Mouse (Mus musculus): ENCODE data around the gene Olfml3.

Gene Olfml3

DNA sequence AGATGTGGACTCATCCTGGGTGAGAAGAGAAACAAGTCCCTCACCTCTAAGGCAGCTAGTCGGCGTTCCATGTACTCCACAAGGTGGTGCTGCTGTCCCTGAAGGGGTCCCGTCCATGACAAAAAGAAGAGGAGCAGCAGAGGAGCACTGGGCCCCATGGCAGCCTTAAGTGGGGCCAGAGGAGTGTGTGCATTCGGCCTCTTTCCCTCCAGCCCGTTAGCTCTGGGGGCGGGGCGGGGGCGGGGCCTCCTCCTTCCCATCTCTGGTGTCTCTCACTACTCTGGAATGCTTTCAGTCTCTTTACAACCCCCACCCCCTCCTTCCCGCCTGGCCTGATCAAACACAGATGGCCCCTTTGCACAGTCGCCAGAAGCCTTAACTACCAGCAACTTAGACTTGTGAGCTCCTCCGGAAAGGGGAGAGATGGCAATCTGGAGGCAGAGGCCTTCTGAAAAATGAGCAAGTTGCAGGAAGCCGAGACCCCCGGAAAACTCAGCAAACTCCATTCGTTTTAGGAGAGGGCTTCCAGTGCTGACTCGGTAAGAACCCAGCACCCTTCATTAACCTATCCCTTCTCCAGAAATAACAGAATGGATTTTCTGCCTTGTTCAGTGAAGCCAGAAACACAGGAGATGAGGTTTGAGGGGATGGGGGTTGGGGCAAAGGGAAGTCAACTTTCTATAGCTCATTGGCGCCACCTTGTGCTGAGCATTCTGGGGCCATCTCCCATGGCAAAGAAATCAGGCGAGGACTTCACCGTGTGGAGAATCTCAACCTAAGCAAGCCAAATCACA, at the start of gene Olfml3:
Gene Olfml3, minus strand, starts transcription at position 224 of the 794 bp plus-strand sequence.
- peak; percentile 96 to 99 for DNase-seq

DNA sequence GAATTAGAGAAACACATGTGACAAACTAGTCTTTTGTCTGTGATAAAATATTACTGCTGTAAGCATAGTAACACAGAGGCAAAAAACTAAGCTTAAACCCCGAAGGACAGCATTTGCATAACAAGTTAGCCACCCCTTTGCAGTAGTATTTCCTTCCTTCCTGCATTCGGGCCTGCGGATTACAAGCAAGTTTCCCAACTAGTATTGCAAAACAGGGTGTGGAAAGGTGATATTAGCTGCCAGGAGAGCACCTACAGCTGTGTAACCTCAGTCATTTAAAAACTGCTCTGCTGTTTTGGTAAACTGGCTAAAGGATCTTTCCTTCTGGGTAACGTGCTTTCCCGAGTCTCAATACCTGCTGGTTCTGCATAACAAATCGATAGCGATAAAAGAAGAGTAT, 49.4 kb upstream of the Olfml3 start:
- DNase-seq, result no peak

DNA sequence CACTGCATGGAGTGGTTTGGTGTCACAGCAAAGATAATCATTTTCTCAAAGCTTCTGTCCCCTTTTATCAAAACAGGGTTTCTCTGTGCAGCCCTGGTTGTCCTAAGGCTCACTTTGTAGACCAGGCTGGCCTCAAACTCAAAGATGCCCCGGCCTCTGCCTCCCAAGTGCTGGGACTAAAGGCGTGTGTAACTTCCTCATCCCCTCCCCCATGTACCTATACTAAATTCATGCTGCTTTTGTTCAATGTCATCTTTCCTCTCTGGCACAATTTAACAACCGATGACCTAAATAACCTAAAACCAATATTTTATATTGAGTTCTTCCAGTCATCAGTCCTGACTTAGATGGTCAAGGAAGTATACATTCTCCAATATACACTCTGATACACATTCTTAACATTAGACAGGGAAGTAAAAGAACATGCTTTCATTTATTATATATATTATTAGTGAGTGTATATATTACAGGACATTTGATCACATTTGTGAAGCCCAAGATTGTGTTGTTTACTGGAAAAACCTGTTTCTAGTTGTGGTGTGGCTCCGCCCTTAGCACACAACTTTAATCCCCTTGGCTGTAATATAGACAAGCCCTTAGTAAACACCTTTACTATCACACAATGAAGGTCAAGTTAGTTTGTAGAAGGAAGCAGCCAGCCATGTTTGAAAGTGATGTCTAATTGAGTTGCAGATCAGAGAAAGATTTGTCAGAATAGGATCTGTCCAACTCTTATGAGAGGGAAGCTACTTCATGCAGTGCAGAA, 45.2 kb upstream of the Olfml3 start:
- no peak for DNase-seq

DNA sequence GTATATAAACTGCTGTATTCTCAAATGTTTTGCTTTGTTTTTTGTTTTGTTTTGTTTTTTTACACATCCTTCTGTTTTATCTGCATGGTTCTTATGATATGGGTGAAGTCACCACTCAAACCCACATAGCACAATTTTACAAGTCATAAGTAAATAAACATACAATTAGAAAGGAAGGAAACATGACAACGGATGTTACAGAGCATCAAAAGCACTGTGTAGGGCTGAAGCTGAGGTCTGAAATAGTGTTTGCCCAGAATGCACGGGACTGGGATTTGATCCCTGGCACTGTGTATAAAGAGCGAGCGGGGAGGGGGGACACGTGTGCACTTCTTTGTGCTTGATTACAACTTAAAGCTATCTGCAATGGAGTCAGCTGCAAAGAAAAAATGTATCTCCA, 43.0 kb upstream of the Olfml3 start:
- DNase-seq, result no peak

DNA sequence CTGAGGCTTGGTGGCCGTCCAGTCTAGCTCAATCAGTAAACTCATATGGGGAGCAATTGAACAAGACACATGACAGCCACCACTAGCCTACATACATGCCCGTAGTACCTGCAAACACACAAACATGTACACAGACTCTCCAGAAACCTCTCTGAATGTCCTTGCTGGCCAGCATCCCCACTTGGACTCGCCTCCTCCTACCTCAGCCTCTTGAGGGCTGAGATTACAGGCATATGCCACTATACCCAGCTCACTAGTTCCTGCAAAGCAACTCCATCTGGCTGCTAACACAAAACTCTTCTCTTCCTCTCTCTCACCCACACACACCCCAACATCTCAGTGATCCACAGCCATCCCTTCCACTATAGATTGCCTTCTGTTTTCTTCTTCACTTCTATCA, 42.5 kb upstream of the Olfml3 start:
- DNase-seq, result peak in 1 of 2 experiments; percentile 24

DNA sequence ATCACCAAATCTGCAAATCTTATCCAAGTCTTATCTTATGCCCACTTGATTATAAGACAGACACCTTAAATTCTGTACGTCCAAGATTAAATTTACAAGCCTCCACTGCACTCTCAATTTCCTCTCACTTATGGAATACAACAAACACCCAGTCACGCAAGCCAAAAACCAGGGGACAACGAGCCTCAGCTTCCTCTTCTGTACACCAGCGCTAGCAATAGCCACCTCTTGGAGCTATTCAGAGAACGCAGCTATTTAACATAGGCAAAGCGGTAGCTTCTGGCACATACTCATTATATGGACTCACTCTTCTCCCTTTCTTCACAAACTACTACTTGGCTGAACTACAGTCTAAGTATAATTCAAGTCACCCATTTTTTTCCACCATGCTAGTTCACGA, 41.4 kb upstream of the Olfml3 start:
- DNase-seq, result no peak

DNA sequence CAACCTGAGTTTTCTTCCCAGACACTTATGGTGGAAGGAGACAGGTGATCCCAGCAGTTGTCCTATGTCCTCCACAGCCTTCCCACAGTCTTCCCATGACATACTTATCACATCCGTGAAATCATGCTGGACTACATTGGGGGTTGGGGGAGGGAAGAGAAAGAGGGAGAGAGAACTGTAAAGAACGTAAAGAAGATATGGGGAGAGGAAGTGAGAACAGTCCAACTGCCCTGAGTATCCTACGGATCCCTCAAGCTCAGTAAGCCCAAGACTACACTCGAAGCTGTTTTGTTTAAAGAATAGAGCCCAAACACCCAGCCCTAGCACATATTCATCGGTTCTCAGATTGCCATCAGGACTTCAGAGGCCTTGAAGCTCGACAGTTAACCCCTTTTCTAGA, 40.9 kb upstream of the Olfml3 start:
- DNase-seq, result no peak

DNA sequence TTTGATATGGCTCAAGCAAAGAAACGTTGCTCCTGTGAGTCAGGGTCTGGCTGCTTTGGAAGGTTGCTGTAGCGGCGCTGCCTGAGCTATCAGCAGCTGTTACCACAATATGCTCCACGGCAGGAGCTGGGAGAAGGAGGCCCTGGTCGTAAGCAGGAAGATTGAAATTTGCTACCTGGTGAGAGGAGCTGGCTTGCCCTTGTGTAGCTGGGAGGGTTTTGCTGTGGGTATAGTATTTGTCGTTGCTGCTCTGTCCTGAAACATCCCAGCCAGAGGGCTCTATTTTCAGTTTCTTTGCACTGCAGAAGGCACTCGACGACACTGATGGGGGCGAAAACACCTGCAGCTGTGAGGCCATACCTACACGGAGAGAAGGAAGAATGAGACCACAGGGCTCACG, 40.1 kb upstream of the Olfml3 start:
- DNase-seq, result peak; percentile 58 to 64

DNA sequence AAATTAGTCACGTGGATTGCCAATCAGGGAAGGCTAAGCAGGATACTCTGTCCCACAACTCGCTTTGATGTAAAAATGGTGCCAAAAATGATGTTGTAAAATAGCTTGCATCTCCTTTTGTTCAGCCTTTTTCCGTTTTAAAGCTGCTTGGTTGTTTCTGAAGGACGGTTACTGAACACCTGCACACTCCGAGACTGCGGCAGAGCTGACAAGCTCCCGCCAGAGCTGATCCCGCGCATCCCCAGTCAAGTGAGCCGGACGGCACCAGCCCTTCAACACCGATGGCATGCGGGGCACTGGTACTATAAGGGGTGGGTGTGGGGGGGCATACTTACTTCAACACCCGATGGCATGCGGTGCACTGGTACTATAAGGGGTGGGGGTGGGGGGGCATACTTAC, 36.2 kb upstream of the Olfml3 start:
- no peak for DNase-seq

DNA sequence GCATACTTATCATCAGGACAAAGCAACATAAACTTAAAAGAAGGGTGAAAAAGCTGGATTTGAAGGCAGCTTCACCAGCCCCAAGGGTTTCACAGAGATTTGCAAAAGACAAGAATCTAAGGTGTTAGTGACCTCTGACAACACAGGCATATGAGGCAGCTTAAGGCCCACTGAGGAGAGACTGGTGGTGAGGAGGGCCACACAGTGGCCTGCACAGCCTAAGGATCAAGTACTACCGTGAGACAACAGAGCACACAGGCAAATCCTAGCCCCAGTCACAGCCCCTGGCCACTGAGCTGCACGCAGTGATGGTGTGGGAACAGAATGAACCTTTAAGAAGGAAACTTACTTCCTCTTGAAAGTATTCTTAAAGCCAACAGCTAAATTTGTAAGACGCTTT, 35.7 kb upstream of the Olfml3 start:
- no peak for DNase-seq

DNA sequence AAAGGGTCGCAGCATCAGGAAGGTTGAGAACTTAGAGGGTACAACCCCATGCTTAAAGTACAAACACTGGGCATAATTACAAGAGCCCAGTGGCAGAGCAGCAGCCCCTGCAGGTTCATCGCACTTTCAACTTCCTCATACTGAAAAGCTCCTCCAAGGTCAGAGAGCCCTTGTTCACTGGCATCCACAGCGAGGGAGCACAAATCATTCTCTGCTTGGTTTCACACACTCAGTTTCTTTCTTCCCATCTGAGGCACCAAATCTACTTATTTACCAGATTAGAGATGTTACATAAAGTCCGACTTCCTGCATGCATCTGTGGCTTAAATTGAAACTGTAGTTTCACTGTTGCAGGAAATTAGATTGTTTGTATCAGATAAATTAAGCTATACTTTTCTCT, 35.0 kb upstream of the Olfml3 start:
- no peak for DNase-seq

DNA sequence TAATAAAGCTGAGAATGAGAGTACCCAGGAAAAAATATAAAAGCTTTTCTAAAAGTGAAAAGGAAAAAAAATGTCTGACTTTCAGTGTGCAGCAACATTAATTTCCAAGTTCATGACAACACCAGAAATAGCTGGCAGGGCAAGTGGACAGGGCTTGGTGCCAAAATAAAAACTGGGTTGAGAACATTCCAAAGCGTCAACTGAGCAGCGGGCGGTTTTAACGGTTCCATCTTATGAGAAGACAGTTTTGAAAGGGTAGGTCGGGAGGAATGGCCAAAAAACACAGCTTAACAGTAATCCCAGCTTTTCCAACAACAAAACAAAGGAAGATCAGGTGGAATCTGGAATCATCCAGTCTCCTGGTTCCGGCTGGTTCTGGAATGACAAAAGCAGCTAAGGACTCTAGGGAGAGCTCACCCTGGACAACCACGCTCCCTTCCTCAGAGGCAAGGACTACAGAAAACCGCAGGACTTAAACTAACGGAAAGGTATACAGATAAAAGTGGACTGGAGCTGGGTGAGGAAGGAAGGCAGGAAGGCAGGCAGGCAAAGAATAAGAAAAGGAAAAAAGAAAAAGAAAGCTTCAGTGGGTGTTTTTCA, 33.8 kb upstream of the Olfml3 start:
- peak; percentile 78 to 86 for DNase-seq

DNA sequence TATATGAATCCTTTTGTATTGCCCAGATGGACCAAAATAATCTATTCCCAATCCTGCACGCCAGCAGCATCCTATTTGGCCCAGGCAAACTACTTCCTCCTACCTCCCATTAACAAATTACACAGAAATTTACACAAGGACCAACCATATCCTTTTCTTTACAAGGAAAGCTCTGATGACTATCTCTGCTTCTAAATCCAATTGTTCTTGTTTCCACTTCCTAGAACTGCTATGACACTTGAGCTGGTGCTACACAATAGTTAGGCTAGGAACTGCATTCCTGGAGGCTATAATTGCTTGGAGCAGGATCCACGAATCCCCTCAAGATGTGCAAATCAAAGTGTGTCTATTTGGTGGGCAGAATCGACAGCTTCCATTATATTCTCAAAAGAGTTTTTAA, 29.0 kb upstream of the Olfml3 start:
- DNase-seq, result no peak

DNA sequence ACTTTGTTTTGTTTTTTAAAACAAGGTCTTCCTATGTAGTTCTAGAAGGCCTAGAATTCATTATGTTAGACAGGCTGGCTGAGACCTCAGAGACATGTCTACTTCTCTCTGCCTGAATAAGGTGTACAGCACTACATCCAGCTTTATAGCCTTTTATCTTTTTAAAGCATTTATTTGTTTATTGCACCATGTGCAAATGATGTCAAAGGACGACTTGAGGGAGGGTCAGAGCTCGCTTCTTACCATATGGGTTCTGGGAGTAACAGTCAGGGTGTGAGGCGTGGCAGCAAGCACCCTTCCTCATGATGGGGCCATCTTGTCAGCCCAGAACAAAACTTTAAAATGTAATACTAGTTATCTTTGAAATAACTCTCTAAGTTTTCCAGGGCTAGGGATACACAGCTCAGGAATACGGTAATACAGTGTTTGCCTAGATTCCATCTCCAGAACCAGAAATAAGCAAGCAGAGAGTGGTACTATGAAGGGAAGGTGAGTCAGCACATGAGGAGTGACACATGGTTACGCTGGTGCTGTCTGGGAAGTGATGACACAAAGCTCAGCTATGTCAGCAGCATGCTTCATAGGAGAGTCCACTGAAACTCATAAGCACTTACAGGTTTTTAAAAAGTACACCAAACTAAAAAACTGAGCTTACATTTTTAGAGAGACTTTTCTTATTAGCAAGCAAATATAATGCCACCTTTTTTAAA, 21.6 kb upstream of the Olfml3 start:
- DNase-seq, result no peak

DNA sequence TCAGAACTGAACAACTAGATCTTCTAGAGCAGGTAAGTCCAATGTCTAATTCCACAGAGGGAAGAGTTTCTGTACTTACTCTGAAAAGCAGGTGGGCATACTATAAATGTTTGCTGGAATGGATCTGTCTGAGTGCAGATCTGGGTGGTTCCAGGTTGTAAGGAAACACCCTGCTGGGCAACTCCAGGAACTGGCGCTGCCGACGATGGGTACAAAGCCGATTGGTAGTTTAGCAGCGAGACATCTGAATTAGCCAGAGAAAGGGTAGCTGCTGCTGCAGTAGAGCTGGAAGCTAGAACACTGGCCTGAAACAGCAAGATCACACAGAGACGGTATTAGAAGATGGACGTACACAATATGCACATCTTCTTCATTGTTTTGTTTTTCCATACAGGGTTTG, 20.7 kb upstream of the Olfml3 start:
- DNase-seq, result no peak

DNA sequence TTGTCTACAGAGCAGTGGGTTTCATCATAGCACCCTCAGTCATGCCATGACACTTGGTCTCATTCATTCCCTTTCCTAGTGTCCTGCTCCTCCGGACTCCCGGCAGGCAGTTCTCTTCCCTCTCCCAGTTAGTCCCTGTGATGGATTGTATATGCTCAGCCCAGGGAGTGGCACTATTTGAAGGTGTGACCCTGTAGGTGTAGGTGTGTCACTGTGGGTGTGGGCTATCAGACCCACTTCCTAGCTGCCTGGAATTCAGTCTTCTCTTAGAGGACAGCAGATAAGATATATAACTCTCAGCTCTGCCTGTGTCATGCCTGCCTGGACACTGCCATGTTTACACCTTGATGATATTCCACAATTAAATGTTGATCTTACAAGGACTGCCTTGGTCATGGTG, 19.1 kb upstream of the Olfml3 start:
- DNase-seq, result no peak

DNA sequence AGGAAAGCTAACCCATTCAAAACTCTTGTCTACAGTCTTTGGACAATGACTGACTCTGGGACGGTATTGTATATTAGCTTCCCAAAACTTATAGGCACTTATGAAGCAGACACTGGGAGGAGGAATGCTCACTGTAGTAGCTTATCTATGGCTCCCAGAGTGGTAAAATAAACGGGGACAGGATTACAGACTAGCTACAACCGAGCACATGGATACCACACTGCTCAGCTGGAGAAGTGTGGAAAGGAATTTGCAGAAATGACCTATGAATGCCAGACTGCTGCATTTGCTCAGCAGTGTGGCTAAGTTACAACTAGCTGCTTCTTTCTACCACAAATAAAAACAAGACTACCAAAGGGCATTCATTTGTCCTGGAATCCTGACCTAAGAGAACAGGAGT, 17.6 kb upstream of the Olfml3 start:
- DNase-seq, result no peak

DNA sequence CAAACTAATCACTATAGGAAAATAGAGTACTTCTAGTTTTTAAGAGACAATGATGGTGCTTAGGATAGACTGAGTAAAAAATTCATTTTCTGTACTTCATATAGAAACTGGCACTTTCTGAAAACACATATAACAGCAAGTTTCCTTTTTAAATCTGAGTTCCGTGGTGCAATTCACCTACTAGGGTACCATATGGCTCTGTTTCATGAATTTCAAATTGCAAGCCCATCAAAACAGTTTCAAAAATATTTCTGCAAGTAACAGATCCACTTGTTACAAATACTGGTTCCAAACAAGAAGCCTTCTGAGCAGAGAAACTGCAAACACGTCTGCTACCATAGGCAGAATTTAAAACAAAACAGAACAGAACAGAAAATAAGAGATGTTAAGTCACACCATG, 13.8 kb upstream of the Olfml3 start:
- no peak for DNase-seq

DNA sequence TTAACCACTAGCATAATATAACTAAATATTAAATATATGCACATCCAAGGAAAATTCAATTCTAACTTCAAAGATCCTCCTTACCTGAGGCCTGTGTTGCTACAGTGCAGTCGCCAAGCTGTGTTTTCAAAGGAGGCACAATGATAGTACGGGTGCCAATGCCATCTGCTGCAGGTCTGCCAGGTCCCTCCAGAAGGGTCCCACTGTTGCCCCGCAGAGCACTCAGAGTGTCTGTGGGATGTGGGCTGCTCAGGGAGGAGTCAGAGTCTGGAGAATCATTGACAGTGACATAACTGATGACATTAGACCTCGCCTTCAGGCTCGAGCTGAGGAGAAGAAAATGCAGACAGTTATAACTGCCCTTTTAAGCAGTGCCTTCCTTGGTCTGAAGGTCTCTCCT, 8.9 kb upstream of the Olfml3 start:
- DNase-seq, result no peak

DNA sequence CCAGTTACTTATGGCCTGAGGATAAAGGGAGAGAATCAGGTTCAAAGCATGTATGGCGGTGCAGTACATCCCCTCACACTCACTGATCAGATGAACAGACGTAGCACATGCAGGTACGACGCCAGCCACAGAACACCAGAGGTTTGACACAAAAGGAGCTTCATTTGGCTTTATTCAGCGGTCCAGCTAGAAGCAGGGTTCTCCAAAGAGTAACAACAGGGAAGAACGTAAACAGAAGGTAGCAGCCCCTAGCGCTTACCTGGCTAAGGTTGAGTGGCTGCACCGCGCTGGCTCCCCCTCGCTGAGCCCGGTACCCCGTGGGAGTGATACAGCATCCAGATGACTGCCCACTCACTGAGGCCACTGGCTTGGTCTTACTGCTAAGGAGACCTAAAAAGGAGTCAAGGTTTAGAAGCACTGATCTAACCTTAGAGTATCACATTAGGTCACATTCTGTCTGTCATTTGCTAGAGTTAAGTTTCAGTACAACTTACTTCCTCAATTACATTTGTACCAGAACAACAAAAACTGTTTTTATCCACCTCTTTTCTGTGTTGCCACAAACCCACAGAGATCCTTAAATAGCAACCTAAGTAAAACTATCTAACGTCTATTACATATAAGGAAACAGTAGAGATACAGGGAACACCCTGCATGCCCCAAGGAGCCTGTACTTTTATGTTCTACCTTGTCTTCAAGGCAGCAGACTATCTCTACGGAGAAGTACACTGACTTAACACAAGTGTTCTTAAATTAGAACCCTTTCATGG, 7.4 kb upstream of the Olfml3 start:
- no peak for DNase-seq

DNA sequence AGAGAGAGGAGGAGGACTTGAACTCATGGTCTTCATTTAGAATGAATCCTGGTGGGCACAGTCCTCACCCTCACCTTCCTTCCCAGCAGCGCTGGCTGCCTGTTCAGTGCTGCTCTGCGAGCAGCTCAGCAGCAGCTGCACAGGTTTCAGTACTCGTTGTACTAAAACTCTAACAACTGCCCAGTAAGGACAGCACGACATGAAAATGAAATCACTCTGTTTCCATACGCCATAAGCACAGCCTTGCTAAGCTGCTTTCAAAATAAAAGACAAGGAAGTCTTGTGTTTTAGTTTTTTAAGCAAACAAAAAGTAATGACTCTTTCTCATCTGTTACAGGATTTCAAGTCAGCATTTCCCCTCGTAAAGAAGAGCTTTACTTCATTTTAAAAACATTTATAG, 5.4 kb upstream of the Olfml3 start:
- no peak for DNase-seq

DNA sequence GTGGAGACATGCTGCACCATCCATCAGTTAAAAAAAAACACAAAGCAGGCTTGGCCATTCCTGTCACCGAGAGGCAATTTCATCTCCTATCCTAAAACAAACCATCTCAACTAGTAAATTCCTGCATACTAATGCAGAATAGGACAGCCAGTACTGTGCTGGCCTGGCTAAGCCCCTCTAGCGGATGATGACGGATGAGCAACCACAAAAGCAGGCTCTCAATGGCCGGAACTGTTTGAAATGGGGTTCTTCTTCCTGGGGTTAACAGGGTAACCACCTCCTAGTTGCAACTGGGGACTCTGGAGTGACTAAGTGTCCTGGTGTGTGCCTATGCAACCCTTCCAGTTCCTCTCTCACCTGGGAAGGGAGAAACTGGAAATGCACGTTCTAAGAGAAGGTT, 2.5 kb upstream of the Olfml3 start:
- no peak for DNase-seq

DNA sequence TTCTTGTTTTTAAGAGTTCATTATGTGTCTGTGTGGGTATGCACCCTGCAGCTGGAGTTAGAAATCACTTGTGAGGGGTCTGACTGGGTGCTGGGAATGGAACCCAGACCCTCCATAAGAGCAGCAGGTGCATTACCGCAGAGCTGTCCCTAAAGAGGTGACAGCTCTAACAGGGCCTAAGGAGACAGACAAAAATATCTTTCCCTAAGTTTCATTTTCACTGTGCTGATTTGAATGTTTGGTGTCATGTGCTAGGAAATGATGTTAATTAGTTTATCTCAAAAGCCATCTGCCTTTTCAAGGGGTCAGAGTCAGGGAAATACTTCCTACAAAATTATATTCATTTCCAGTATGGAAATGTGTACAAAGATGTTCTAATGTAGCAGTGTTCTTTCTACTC, 1.5 kb upstream of the Olfml3 start, which contains the start of gene Gm10964:
Gene Gm10964, plus strand, starts transcription at position 38 of the 400 bp plus-strand sequence.
- DNase-seq, result no peak
